Mouse (Mus musculus): ENCODE results near the gene Pigp.

DNA sequence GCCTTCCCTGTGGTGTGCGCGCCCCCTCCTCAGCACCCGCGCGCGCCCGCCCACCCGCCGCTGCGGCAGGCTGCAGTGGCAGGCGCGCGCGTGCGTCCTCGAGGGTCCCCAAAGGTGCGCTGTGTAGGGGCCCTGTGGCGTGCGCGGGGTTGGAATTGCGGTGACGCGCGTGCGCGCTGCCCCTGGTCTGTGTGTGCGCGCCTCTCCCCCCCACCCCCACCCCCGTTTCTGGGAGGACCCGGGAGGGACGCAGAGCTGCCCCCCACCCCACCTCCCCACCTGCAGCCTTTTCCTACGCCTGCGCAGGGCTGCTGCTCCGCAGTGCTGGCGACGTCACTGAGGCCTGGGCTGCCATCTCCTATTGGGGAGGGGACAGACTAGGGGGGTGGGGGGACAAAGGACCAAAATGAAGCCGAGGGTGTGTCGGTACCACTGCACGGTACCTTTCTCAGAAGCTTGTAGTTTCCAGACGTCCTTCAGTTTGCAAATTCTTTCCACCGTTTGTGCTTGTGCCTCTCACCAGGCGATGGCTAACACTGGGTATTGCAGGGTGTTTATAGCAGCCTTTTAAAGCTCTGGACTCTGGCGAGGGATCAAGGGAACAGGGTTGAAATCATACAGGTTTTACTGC is at the start of gene Pigp:
- TF ChIP-seq CTCF (IDR thresholded peaks at IDR 0.05; ENCODE audit: extremely low read depth, insufficient read length, insufficient replicate concordance, low read depth, low read length) (peak; percentile 57; the same call in 1 of the 2 replicates), POLR2A (IDR thresholded peaks at IDR 0.05; ENCODE audit: low read depth, low read length) (no peak)
